Mouse (Mus musculus): ENCODE results near the gene Gm3233.

DNA sequence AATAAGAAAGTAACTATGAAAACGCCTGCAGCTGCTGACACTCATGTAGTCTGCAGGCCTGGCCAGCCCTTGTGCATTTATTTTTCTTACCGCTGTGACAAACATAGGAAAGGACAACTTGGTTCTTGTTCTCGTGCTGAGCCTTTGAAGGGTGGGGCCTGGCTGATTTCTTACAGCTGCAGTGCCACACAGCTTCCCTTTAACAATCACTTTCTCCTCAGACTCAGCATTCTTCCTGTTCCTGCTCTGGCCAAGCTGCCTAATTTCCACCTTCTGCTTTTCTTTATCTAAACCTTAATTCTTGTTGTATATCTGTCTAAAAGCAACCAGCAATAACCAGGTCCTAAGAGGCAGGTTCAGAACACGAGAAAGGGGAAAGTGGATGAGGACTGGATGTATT lies 45.7 kb downstream of the Gm3233 start:
- TF ChIP-seq CTCF (IDR thresholded peaks at IDR 0.05), result no peak
- no peak for TF ChIP-seq EP300 (IDR thresholded peaks at IDR 0.05)
